Mouse (Mus musculus): ENCODE measurements at regions not wholly inside any gene's neighbourhood (a gene's known extent, or its start where the extent isn't known, plus 50 kb on each side); places are given as distances from the start of the nearest gene placed in this dataset.

- Histone ChIP-seq H3K4me3 (ENCODE audit: insufficient read depth in 1 of 2, low read depth in 1 of 2, low read length in 2 of 2, poor library complexity in 1 of 2, severe bottlenecking in 1 of 2) (no peak overlapping the region), H3K36me3 (ENCODE audit: control insufficient read depth, insufficient read depth, low read length, poor library complexity, severe bottlenecking) (no peaks in the 10 kb centered on the region), H3K4me1 (ENCODE audit: control insufficient read depth in 2 of 2, insufficient read depth in 2 of 2, low read length in 2 of 2, poor library complexity in 1 of 2) (no peaks in the 10 kb centered on the region), H3K9me3 (ENCODE audit: control insufficient read depth, insufficient read depth, low read depth, low read length) (no peaks in the 10 kb centered on the region), H3K9ac (ENCODE audit: insufficient read depth, low read depth, low read length, poor library complexity, severe bottlenecking) (no peak overlapping the region), H3K27ac (ENCODE audit: insufficient read depth, low read depth, low read length, poor library complexity, severe bottlenecking) (no peak overlapping the region)
- DNase-seq (ENCODE audit: low read depth, low spot score): no peak
- TF ChIP-seq ZNF384 (IDR thresholded peaks at IDR 0.05; ENCODE audit: low read depth, low read length) (no peak), MAFK (IDR thresholded peaks at IDR 0.05; ENCODE audit: insufficient read depth, low read depth, low read length) (no peak), HCFC1 (IDR thresholded peaks at IDR 0.05; ENCODE audit: borderline replicate concordance, insufficient read depth, low read length) (no peak), CHD2 (IDR thresholded peaks at IDR 0.05; ENCODE audit: low read depth, low read length) (no peak), ZC3H11A (IDR thresholded peaks at IDR 0.05; ENCODE audit: borderline replicate concordance, low read depth, low read length) (no peak)
- in situ Hi-C loops (cut with MboI; ENCODE audit: low sequenced_read_pairs in 2 of 2, unreplicated experiment in 2 of 2): no loop called here
Observed at GRCm38 (mm10) chr10:98720256-98721005, 193.8 kb upstream of the Atp2b1 start.

- no peak overlapping the region for H3K9ac ChIP-seq (ENCODE audit: insufficient read depth, low read depth, low read length, poor library complexity, severe bottlenecking)
- no peaks in the 10 kb centered on the region for H3K4me1 ChIP-seq (ENCODE audit: control insufficient read depth in 2 of 2, insufficient read depth in 2 of 2, low read length in 2 of 2, poor library complexity in 1 of 2)
- H3K36me3 ChIP-seq (ENCODE audit: control insufficient read depth, insufficient read depth, low read length, poor library complexity, severe bottlenecking): no peaks in the 10 kb centered on the region
- DNase-seq (ENCODE audit: low read depth, low spot score): no peak
- no peak overlapping the region for H3K27ac ChIP-seq (ENCODE audit: insufficient read depth, low read depth, low read length, poor library complexity, severe bottlenecking)
- in situ Hi-C loops (cut with MboI; ENCODE audit: low sequenced_read_pairs in 2 of 2, unreplicated experiment in 2 of 2): no loop called here
- TF ChIP-seq HCFC1 (IDR thresholded peaks at IDR 0.05; ENCODE audit: borderline replicate concordance, insufficient read depth, low read length) (no peak), MAFK (IDR thresholded peaks at IDR 0.05; ENCODE audit: insufficient read depth, low read depth, low read length) (no peak), ZC3H11A (IDR thresholded peaks at IDR 0.05; ENCODE audit: borderline replicate concordance, low read depth, low read length) (no peak), ZNF384 (IDR thresholded peaks at IDR 0.05; ENCODE audit: low read depth, low read length) (no peak), CHD2 (IDR thresholded peaks at IDR 0.05; ENCODE audit: low read depth, low read length) (no peak)
- H3K9me3 ChIP-seq (ENCODE audit: control insufficient read depth, insufficient read depth, low read depth, low read length): no peaks in the 10 kb centered on the region
- H3K4me3 ChIP-seq (ENCODE audit: insufficient read depth in 1 of 2, low read depth in 1 of 2, low read length in 2 of 2, poor library complexity in 1 of 2, severe bottlenecking in 1 of 2): no peak overlapping the region
Observed at GRCm38 (mm10) chr10:98725110-98725509, 189.1 kb upstream of the Atp2b1 start.

GRCm38 (mm10) chr10:98727130-98727529, 187.1 kb upstream of the Atp2b1 start:
- no peak overlapping the region for H3K27ac ChIP-seq (ENCODE audit: insufficient read depth, low read depth, low read length, poor library complexity, severe bottlenecking)
- no peak for TF ChIP-seq MAFK (IDR thresholded peaks at IDR 0.05; ENCODE audit: insufficient read depth, low read depth, low read length)
- in situ Hi-C loops (cut with MboI; ENCODE audit: low sequenced_read_pairs in 2 of 2, unreplicated experiment in 2 of 2): no loop called here
- no peak overlapping the region for H3K9ac ChIP-seq (ENCODE audit: insufficient read depth, low read depth, low read length, poor library complexity, severe bottlenecking)
- H3K36me3 ChIP-seq (ENCODE audit: control insufficient read depth, insufficient read depth, low read length, poor library complexity, severe bottlenecking): no peaks in the 10 kb centered on the region
- H3K4me3 ChIP-seq (ENCODE audit: insufficient read depth in 1 of 2, low read depth in 1 of 2, low read length in 2 of 2, poor library complexity in 1 of 2, severe bottlenecking in 1 of 2): no peak overlapping the region
- no peaks in the 10 kb centered on the region for H3K9me3 ChIP-seq (ENCODE audit: control insufficient read depth, insufficient read depth, low read depth, low read length)
- no peak for DNase-seq (ENCODE audit: low read depth, low spot score)
- no peaks in the 10 kb centered on the region for H3K4me1 ChIP-seq (ENCODE audit: control insufficient read depth in 2 of 2, insufficient read depth in 2 of 2, low read length in 2 of 2, poor library complexity in 1 of 2)

- Histone ChIP-seq H3K4me1 (ENCODE audit: control insufficient read depth in 2 of 2, insufficient read depth in 2 of 2, low read length in 2 of 2, poor library complexity in 1 of 2) (no peaks in the 10 kb centered on the region), H3K9ac (ENCODE audit: insufficient read depth, low read depth, low read length, poor library complexity, severe bottlenecking) (no peak overlapping the region), H3K27ac (ENCODE audit: insufficient read depth, low read depth, low read length, poor library complexity, severe bottlenecking) (no peak overlapping the region), H3K36me3 (ENCODE audit: control insufficient read depth, insufficient read depth, low read length, poor library complexity, severe bottlenecking) (no peaks in the 10 kb centered on the region), H3K9me3 (ENCODE audit: control insufficient read depth, insufficient read depth, low read depth, low read length) (no peaks in the 10 kb centered on the region), H3K4me3 (ENCODE audit: insufficient read depth in 1 of 2, low read depth in 1 of 2, low read length in 2 of 2, poor library complexity in 1 of 2, severe bottlenecking in 1 of 2) (no peak overlapping the region)
- TF ChIP-seq ZNF384 (IDR thresholded peaks at IDR 0.05; ENCODE audit: low read depth, low read length): no peak
- TF ChIP-seq ZC3H11A (IDR thresholded peaks at IDR 0.05; ENCODE audit: borderline replicate concordance, low read depth, low read length): no peak
- no peak for TF ChIP-seq CHD2 (IDR thresholded peaks at IDR 0.05; ENCODE audit: low read depth, low read length)
- TF ChIP-seq MAFK (IDR thresholded peaks at IDR 0.05; ENCODE audit: insufficient read depth, low read depth, low read length): no peak
- no peak for TF ChIP-seq HCFC1 (IDR thresholded peaks at IDR 0.05; ENCODE audit: borderline replicate concordance, insufficient read depth, low read length)
- in situ Hi-C loops (cut with MboI; ENCODE audit: low sequenced_read_pairs in 2 of 2, unreplicated experiment in 2 of 2): no loop called here
- DNase-seq (ENCODE audit: low read depth, low spot score): no peak
Observed at GRCm38 (mm10) chr10:98728396-98729030, 185.7 kb upstream of the Atp2b1 start.
